Mouse (Mus musculus) ES-Bruce4 (cell line): ENCODE results near the gene Hipk1.

ENCODE experiments used
- CTCF ChIP-seq: IDR thresholded peaks from one replicate; pipeline ENCODE4 v1.8.1; 2011; ENCODE audit warnings: low read depth, low read length
- POLR2A ChIP-seq: IDR thresholded peaks from one replicate; pipeline ENCODE4 v1.8.1; 2011; ENCODE audit warnings: low read length; ENCODE audit not compliant: insufficient read depth

DNA sequence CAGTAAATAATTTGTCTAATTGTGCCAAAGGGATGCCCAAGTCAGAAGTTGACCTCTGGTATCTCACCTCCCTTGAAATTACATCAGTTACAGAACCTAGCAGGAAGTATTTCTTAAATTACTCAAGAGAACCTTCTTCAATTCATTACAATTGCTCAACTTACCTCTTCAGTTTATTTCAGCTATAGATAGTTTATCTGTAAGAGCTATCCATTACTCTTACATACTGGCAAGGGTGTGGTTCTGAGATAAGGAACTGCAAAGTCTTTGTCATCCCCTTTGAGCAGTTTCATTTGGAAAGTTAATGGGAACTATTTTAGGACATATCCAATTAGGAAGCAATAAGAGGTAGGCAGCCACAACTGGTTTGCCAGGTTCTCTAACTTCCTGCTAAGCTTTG, 41.1 kb upstream of the Hipk1 start, which contains the start of gene Bcl2l15:
- TF ChIP-seq POLR2A (no peak), CTCF (no peak)
